Mouse (Mus musculus): ENCODE measurements at regions not wholly inside any gene's neighbourhood (a gene's known extent, or its start where the extent isn't known, plus 50 kb on each side); places are given as distances from the start of the nearest gene placed in this dataset.

DNA sequence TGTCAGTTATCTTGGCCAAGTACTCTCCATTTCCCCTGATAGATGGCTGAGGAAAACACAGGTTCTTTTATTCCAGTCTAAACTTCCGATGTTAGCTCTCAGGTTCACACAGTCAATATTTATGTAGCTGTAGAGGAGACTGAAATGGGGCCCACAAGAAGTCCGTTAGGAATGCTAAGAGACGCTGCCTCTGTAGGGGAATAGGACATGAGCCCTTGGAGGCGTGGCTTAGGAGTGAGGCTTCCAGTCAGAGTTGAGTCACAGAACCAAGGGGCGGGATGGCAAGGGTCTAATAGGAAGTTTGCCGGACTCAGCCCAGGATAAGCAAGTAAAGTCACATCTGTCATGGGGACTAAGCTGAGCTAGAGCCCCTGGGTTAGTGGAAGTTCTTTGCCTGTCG, 150.5 kb downstream of the Bcl11b start:
- Histone ChIP-seq H3K9me3 (replicated peaks; ENCODE audit: control insufficient read depth, low read length) (no peaks in the 10 kb centered on the region), H3K4me1 (ENCODE audit: control insufficient read depth, insufficient read depth, low read length) (peaks cover 13% of the 10 kb centered on the region), H3K27ac (ENCODE audit: low read length) (no peak overlapping the region), H3K9ac (ENCODE audit: low read length) (no peak overlapping the region), H3K27me3 (ENCODE audit: control insufficient read depth, insufficient read depth, low read length) (no peaks in the 10 kb centered on the region), H3K36me3 (ENCODE audit: control insufficient read depth, insufficient read depth, low read length) (no peaks in the 10 kb centered on the region), H3K4me2 (ENCODE audit: low read depth, low read length) (no peak overlapping the region), H3K4me3 (replicated peaks; ENCODE audit: low read length) (no peak overlapping the region)
- ATAC-seq (ENCODE audit: insufficient read depth, low FRiP score) = no peak; the same call in 1 of the 2 replicates
- WGBS = 43% methylated on average over 7 of the region's 7 CpGs

DNA sequence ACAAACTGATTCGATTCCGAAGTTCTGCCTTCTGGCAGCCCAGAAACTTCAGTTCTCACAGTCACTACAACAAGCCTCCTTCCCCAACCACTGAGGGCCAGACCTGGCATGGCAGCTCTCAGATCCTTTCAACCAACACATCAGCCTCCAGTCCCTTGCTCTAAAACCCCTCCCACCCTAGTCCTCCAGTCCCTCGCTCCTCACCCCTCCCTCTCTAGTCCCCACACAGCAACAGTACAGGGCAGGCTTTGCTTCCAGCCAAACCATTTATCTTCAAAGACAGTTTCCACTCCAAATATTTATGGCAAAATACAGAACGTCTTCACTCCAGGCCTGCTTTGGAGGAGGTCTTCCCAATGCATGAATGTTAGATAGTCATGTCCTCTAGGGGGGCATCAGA, 147.9 kb downstream of the Bcl11b start:
- no peak overlapping the region for H3K27ac ChIP-seq (ENCODE audit: low read length)
- WGBS = 57% methylated on average over 4 of the region's 4 CpGs

GRCm38 (mm10) chr12:107856421-107857043, 146.9 kb downstream of the Bcl11b start:
- Histone ChIP-seq H3K9ac (ENCODE audit: low read length) (no peak overlapping the region), H3K27ac (ENCODE audit: low read length) (peak overlapping the region; percentile 67; the same call in 1 of the 2 replicates)
- peak; percentile 32; the same call in 1 of the 2 replicates for ATAC-seq (ENCODE audit: insufficient read depth, low FRiP score)

More for the DNA sequence above, 147.9 kb downstream of the Bcl11b start:
- Histone ChIP-seq H3K4me3 (replicated peaks; ENCODE audit: low read length) (no peak overlapping the region), H3K4me1 (ENCODE audit: control insufficient read depth, insufficient read depth, low read length) (peaks cover 23% of the 10 kb centered on the region), H3K27me3 (ENCODE audit: control insufficient read depth, insufficient read depth, low read length) (no peaks in the 10 kb centered on the region), H3K9me3 (replicated peaks; ENCODE audit: control insufficient read depth, low read length) (no peaks in the 10 kb centered on the region), H3K36me3 (ENCODE audit: control insufficient read depth, insufficient read depth, low read length) (no peaks in the 10 kb centered on the region), H3K4me2 (ENCODE audit: low read depth, low read length) (no peak overlapping the region), H3K9ac (ENCODE audit: low read length) (no peak overlapping the region)
- ATAC-seq (ENCODE audit: insufficient read depth, low FRiP score) = no peak

DNA sequence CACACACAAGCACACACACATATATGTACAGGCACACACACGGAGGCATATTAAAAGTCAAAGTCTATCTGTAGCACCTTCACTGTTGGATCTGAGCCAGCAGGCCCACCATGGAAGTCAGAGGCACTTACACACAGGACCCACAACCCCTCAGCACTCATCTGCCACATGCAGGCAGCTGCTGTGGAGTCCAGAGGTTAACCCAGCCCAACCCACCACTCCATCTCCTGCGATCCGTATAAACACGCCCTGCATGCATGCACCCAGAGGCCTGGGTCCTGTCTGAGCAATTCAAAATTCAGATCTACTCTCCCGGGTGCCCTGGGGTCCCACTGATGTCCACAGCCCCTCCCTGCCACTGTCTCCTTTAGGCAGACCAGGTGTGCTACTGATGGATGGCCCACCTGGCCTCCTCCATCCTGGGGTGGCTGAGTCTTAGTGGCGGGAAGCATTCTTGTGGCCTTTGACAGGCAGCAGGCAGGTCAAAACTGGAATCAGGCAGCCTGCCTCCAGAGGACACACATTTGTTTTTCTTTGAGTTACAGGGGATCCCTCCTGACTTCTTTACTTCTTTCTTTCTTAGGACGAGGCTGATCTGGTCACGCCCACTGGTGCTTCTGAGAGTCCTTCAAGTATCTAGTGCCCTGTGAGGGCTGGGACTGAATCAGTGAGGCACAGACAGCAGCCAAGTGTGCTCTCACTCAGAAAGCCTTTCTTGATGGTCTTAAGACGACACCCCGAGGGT, 144.7 kb downstream of the Bcl11b start:
- ATAC-seq (ENCODE audit: insufficient read depth, low FRiP score) = 0 out of 2 replicates have a peak, but pooled peaks have one; percentile 26
- no peaks in the 10 kb centered on the region for H3K9me3 ChIP-seq (replicated peaks; ENCODE audit: control insufficient read depth, low read length)
- H3K4me2 ChIP-seq (ENCODE audit: low read depth, low read length) = no peak overlapping the region
- peaks cover 23% of the 10 kb centered on the region for H3K4me1 ChIP-seq (ENCODE audit: control insufficient read depth, insufficient read depth, low read length)
- H3K4me3 ChIP-seq (replicated peaks; ENCODE audit: low read length) = no peak overlapping the region
- no peaks in the 10 kb centered on the region for H3K36me3 ChIP-seq (ENCODE audit: control insufficient read depth, insufficient read depth, low read length)
- no peaks in the 10 kb centered on the region for H3K27me3 ChIP-seq (ENCODE audit: control insufficient read depth, insufficient read depth, low read length)
- peak overlapping the region; percentile 10; the same call in 1 of the 2 replicates for H3K27ac ChIP-seq (ENCODE audit: low read length)
- WGBS = 47% methylated on average over 10 of the region's 10 CpGs
- H3K9ac ChIP-seq (ENCODE audit: low read length) = peak overlapping the region; percentile 26; the same call in 1 of the 2 replicates

More at GRCm38 (mm10) chr12:107856421-107857043, 146.9 kb downstream of the Bcl11b start:
- Histone ChIP-seq H3K4me2 (ENCODE audit: low read depth, low read length) (no peak overlapping the region), H3K4me3 (replicated peaks; ENCODE audit: low read length) (no peak overlapping the region), H3K36me3 (ENCODE audit: control insufficient read depth, insufficient read depth, low read length) (no peaks in the 10 kb centered on the region), H3K27me3 (ENCODE audit: control insufficient read depth, insufficient read depth, low read length) (no peaks in the 10 kb centered on the region), H3K9me3 (replicated peaks; ENCODE audit: control insufficient read depth, low read length) (no peaks in the 10 kb centered on the region), H3K4me1 (ENCODE audit: control insufficient read depth, insufficient read depth, low read length) (peaks cover 23% of the 10 kb centered on the region)
- 55% methylated on average over 6 of the region's 6 CpGs for WGBS

- H3K36me3 ChIP-seq (ENCODE audit: control insufficient read depth, insufficient read depth, low read length) = no peaks in the 10 kb centered on the region
- no peaks in the 10 kb centered on the region for H3K27me3 ChIP-seq (ENCODE audit: control insufficient read depth, insufficient read depth, low read length)
- ATAC-seq (ENCODE audit: insufficient read depth, low FRiP score) = no peak
- H3K4me1 ChIP-seq (ENCODE audit: control insufficient read depth, insufficient read depth, low read length) = peaks cover 23% of the 10 kb centered on the region
- no peak overlapping the region for H3K9ac ChIP-seq (ENCODE audit: low read length)
- 30% methylated on average over 8 of the region's 8 CpGs for WGBS
- H3K4me3 ChIP-seq (replicated peaks; ENCODE audit: low read length) = no peak overlapping the region
- no peaks in the 10 kb centered on the region for H3K9me3 ChIP-seq (replicated peaks; ENCODE audit: control insufficient read depth, low read length)
- H3K4me2 ChIP-seq (ENCODE audit: low read depth, low read length) = no peak overlapping the region
- no peak overlapping the region for H3K27ac ChIP-seq (ENCODE audit: low read length)
Measured at GRCm38 (mm10) chr12:107859750-107860149, 143.7 kb downstream of the Bcl11b start.

GRCm38 (mm10) chr12:107860358-107860757, 143.0 kb downstream of the Bcl11b start:
- H3K9ac ChIP-seq (ENCODE audit: low read length) = no peak overlapping the region
- no peaks in the 10 kb centered on the region for H3K27me3 ChIP-seq (ENCODE audit: control insufficient read depth, insufficient read depth, low read length)
- no peak overlapping the region for H3K4me2 ChIP-seq (ENCODE audit: low read depth, low read length)
- 72% methylated on average over 6 of the region's 6 CpGs for WGBS
- H3K4me1 ChIP-seq (ENCODE audit: control insufficient read depth, insufficient read depth, low read length) = peaks cover 23% of the 10 kb centered on the region
- no peak for ATAC-seq (ENCODE audit: insufficient read depth, low FRiP score)
- no peaks in the 10 kb centered on the region for H3K36me3 ChIP-seq (ENCODE audit: control insufficient read depth, insufficient read depth, low read length)
- no peaks in the 10 kb centered on the region for H3K9me3 ChIP-seq (replicated peaks; ENCODE audit: control insufficient read depth, low read length)
- no peak overlapping the region for H3K4me3 ChIP-seq (replicated peaks; ENCODE audit: low read length)
- no peak overlapping the region for H3K27ac ChIP-seq (ENCODE audit: low read length)
